Mouse (Mus musculus) heart, postnatal 4 days (tissue): ENCODE measurements at regions not wholly inside any gene's neighbourhood (a gene's known extent, or its start where the extent isn't known, plus 50 kb on each side); places are given as distances from the start of the nearest gene placed in this dataset.

Experiments used
- DNase-seq: peaks from one replicate; pipeline ENCODE4 v3.0.0; 2021

DNA sequence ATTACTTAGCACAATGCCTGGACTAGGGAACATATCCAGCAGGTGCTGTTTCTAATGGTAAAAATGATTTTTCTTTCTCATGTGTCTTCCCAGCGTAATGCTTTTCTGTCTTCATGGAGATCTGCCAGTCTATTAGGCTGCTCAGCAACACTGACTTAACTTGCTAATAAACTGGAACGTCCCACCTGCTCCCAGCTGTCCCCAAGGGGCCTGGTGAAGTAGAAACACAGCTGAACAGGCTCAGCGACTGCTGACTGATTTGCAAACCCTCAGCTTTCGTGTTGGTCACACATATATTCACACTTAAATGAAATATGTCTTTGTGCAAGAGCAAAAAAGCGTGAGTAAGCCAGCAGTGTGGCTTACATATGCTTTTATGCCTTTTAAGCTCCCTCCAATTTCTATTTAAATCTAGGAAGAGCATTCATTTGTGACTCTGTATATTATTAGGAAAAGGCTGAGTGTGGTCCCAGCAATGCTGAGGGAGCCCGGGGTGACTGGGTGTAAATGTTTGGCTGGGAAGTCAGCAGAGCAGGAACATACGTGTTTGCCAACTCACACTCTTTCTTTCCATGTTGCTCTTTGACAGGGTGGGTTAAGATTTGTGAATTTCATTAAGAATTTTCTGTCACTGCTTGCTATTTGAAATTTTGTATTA lies 146.7 kb upstream of the Rgmb start:
- DNase-seq: no peak

DNA sequence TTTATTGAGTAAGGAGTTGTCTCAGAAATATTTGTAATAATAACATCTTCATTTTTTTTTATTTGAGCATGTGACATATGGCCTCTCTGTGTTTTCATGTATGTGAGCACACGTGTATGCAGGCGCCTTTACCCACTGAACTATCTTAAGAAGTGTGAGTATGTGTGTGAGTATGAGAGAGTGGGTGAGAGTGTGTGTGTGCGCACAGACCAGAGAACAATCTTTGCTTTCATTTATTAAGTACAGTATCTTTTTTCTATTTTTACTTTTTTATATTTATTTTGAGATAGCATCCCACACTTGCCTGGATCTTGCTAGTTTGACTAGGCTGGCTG lies 140.5 kb upstream of the Rgmb start:
- no peak for DNase-seq

DNA sequence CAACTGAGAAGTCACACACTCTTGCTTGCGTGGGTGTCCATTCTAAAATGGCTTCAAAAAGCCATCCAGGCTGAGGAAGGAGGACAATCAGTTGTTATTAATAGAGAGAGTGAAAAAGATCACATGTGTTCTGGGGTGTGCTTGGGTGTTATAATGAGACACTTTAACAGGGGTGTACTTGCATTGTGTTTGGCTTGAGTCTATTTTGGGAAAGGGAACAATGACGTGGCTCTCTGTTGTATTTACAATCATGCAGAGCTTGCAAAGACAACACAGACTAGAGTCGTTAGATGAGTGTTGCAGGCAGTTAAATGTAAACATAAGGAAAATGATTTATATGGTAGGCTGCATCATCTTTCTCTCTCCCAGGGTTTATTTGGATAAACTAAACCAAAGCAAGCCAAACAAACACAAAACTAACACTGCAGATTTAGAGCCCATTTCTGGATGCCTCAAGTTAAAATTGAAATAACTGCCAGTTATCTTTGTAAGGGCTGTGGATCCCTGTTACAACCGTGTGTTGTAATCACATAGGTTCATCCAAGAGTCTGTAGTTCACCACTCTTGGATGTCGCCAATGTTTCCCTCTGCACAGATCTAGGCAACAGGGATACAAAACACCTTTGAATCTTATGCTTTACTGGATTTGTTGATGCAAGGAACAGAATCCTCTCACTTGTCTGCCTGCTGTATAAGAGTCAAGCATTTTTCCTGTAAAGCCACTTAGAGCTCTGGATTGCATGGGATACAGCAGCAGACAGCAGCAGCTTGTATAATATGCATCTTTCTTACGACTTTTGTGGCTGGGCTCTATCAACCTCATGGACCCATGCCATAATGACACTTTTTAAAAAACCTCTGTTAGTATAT lies 139.9 kb upstream of the Rgmb start:
- DNase-seq: no peak

DNA sequence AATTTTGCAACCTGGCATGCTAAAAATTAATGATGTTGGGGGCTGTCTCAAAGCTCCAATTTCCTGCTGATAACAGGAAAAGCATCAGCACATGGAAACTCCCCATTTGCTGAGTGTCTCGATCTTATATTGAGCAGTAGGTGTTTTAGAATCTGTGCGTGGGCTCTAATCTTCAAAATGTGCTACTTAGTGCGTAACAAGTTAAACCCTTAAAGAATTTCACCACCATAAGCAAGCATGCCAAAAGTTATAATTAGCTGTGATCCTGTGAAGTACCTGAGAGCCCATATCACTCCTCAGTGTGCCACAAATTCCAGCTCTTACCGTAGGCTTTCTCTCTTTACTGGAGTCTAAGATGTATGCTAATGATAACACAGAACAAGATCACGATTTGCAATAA lies 137.5 kb upstream of the Rgmb start:
- DNase-seq: no peak

DNA sequence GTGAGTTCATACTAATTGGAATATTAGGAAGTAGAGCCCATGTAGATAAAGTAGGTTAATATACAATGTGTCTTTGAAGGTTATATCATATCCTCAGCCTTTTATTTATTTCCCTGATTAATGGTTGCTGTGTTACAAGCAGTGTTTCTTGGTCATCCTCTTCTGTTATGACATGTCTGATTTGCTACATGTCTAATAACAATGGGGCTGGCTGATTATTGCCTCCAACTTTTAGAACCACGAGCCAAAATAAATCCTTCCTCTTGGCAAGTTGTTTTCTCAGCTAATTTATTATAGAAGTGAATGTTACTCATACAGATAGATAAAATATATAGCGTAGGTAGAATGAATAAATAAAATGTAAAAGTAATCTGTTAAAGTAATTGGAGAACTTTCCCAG lies 124.8 kb upstream of the Rgmb start:
- DNase-seq: no peak

DNA sequence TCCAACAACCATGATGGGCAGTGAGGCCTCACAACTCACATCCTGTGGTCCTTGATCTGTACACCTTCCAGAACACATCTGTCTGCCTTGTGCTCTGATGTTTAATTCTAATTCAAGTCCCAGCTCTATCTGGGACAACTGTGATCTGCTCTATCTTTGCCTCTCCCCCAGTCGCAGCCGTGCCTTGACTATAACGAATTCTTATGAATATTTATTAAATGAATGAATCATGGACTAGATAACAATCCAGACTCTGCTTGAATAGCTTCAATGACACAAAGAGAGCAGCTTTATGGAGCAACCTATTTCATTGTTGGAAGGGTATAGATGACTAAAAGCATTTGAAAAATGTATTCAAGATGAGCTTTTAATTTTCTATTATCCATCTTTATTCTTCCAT lies 120.8 kb upstream of the Rgmb start:
- no peak for DNase-seq

DNA sequence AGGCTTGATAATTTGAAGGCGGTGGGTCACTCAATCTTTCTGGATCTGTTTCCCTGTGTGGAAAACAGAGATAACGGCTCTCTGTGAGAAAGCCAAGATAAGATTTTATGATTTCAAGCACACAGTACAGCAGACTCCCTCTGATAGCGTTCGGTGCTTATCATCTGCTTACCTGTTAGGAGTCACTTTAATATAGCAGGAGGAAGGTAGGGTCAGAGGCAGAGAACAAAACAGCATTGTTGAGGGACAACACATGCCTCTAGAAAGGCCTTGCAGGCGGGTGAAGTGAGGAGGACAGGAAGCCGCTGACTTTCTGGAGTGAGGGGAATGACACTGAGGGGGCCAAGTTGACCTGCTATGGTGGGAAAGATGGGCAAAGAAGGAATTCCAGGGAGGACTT lies 118.9 kb upstream of the Rgmb start:
- no peak for DNase-seq

DNA sequence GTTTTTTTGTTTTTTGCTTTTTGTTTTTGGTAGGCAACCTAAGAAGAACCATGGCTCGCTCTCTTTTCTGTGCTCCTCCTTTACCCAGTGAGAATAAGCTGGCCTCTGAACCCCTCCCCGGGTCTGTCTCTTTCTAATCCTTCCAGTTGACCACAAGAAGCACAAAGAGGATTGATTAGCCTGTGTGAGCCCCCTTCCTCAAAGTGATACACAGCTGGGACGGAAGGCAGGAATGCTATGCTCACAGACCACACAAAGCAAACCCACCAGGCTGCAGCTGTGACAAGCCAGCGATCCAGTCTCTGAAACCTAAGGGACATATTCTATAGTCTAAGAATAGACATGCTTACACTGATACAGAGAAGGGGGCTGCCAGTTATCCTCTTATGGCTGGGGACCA lies 111.5 kb upstream of the Rgmb start:
- no peak for DNase-seq

DNA sequence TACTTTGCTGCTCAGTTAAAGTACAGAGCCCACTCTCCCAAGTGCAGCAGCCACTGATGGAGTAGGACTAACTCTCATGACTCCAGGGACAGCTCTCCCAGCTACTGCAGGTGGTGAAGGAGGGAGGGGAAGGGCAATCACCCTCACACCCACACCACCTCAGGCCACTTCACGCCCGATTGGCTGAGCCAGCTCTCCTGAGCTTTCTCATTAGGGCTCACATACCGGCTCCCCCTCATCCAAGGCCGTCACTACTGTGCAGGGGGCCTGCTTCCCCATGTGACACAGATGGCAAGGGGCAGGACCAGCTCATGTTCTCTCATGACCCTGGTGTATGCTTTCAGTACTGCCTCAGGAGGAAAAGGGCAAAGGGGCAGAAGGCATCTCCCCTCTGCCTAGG lies 87.8 kb upstream of the Rgmb start:
- no peak for DNase-seq

DNA sequence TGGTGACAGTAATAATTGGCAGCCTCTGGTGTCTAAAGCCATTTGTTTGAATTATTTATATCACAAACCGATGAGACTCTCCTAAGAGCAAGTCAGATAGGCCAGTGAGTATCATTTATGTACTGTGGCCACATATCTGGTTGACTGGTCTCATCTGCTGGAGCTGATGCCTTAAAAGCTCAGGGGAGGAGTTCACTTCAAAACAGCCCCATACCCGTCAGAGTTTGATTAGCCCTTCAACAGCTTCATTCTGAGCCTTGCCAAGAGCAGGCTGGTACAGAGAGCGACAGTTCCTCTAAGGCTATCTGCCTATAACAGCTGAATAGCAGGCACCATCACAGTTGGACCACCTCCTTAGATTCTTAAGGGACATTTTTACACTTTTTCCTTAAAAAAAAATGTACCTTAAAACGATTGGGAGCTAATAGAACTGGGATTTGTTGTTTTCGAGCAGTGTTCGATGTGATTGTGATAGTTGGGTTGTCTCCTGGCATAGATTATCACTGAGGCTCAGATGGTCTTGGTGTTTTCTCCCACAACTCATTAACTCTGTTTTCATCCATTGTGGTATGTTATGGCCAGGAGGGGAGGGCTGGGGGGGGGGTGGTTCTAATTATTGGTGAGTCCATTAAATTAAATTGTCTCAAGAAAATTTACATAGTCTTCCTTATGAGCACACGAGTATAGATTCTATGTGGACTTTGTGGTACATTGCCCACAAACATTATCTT lies 68.0 kb upstream of the Rgmb start:
- DNase-seq: no peak

DNA sequence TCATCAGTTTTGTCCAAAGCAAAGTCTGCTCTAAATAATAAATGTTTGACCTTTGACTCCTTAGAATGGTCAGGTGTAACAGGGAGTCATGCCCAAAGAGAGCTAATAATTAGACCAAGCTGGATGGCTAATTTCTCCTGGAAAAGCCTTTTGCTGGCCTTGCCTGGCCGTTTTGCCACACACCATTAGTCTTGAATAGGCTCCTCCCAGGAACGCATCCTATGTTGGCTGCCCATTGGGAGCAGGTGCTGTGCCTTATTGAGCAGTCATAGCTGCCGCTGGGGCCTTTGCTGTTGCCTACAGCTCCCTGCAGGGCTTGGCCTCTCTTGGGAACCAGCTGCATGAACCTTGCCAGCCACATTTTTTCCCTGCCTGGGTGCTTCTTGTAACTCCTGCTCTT lies 65.1 kb upstream of the Rgmb start:
- no peak for DNase-seq

DNA sequence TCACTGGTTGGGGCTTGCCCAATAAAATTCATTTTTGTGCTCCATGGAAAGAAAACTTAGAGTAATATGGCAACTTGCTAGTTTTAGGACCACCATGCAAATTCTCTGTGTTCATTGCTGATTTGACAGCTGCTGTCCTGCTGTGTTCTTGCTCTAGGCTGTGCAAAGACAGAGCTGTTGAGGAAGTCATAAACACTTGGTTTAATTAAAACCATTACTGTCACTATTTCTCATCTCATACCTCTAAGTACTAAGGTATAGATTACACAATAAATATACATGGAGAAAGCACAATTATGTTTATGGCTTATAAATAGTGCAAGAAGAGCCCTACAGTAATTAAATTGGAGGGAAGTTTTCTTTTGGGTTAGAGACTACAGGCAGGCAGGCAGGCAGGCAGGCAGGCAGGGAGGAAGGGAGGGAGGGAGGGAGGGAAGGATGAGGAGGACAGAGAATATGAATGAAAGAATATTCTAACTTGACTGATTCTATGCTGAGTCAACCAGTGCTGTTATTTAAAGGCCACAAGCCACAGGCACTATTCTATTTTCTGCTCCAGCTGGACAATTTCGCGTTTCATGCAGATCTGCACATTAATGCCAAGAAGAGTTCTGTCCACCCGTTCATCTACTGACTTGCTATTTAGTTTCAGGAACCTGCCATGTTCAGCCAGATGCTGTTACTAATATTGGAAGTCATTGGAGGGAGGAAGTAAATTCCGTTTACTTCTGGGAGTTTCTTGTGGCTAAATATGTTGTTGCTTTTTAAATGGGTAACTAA lies 61.2 kb upstream of the Rgmb start:
- no peak for DNase-seq

DNA sequence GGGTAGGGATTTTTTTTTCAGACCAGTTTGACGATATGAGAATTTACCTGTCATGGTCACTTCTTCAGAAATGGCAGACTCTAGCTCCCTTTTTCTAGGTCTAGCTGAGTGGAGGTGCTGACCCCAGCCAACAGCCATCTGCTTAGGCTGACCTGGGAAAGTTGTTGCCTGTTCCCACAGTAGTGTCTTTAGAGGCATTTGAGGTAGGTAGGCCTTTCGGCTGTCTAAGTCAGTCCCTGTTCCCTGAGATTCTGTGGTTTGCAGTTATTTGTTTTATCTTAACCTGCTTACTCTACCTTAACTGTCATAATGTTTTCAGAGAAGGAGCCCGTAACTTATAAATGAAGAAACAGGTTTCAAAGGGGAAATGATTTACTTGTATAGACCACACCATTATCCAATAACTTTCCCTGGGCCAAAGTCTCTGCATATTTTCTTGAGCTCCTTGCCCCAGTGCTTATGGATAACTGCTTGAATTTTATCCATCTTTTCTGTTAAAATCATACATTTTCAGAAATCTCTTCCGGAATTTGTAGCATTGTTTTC lies 59.8 kb upstream of the Rgmb start:
- no peak for DNase-seq

DNA sequence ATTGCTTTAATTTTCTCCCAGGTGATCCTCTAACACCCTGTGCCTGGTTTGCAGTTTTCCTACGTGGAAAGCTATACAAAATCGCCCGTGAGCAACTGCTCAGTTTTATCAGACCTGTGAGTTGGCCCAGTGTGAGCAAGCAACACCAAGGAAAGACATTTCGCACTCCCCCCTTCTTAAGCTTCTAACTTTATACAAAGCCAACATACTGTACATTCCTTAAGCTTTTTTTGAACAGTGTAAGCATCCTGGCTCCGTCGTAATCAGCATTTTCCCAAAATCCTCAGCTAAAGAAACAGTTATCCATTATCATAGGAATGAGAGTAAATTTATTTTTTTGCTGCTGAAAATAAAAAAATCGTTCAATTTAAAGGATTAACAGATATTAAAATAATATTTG lies 52.0 kb upstream of the Rgmb start:
- no peak for DNase-seq

DNA sequence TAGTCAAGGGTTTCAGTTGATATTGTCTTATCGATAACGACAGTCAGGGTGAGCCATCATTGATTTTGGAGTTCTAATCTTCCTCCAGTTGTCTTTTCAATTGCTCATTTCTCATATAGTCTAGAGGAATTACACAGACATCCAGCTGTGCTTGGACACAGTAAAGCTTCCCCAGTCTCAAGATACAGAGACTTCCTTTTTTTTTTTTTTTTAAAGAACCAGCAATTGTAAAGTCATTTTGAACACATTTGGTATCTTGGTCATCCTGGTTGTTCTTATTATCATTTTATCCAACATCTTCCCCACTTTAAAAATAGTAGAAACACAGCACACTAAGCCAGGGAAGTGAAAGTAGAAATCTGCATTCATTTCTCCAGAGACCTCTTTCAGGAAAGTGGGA lies 51.4 kb upstream of the Rgmb start:
- DNase-seq: no peak
